ENCODE assay signal across 9 mouse cellular contexts in the genomic region with DNA sequence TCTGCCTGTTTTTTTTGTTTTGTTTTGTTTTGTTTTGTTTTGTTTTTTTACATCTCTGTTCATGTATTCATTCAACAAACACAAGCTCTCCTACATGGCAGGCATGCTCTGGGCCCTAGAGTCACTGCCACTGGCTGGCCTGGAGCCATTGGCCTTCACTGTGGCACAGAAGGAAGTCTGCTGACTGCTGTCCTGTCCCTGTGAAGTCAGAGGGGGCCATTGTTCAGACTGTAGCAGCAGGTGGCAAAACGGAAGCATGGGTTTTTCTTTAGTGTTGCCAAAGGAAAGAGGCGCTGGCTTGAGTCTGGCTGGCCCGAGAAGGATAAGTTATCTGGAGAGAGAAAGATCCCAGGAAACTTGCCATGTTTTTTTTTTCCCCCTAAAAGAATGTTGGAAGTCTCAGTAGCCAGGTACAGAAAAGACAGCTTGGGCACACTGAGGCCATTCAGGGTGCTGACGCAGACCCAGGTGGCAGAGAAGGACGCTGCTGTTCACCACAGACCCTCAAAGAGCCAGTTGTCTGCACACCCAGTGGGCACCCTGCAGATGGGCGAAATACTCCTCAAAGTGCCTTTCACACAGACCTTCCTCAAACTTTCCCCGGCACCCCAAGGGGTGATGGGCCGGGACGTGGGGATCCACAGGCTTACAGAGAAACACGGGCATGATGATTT. TPM values are rescaled to one million over a fixed set of nuclear protein-coding genes. Genes with fewer than 3 reads are reported as not detected.
DNase-seq lines count a peak whose midpoint lies in the region; ATAC-seq and TF ChIP-seq lines count a peak whose summit lies in the region.
"Had no signal": no experiment of that assay in that cellular context is flagged by ENCODE, and none has a peak within 500 bp of the region (broad histone marks: within the 10 kb centered on the region; RNA-seq: fewer than 3 reads in every experiment).

No protein-coding gene starts in this region.

- H3K4me3 ChIP-seq in forebrain, postnatal 0 days (ENCODE audit: low read depth, low read length): no peak overlapping the region
- H3K4me3 ChIP-seq in forebrain, embryonic 13.5 days: no peak overlapping the region
- no peak overlapping the region for H3K4me3 ChIP-seq in midbrain, embryonic 14.5 days (replicated peaks; ENCODE audit: low read depth, low read length)
- H3K4me3 ChIP-seq in midbrain, embryonic 13.5 days (replicated peaks): no peak overlapping the region
- no peak overlapping the region for H3K4me3 ChIP-seq in hindbrain, embryonic 14.5 days (replicated peaks; ENCODE audit: low read length)
- H3K4me3 ChIP-seq in limb, embryonic 15.5 days: no peak overlapping the region
- no peak overlapping the region for H3K4me3 ChIP-seq in liver, embryonic 11.5 days (ENCODE audit: low read depth, low read length)

- H3K9me3 ChIP-seq in forebrain, postnatal 0 days (ENCODE audit: low read length): no peaks in the 10 kb centered on the region
- H3K9me3 ChIP-seq in forebrain, embryonic 13.5 days (replicated peaks): no peaks in the 10 kb centered on the region
- no peaks in the 10 kb centered on the region for H3K9me3 ChIP-seq in midbrain, embryonic 14.5 days (ENCODE audit: control insufficient read depth, low read length)
- no peaks in the 10 kb centered on the region for H3K9me3 ChIP-seq in midbrain, embryonic 13.5 days
- no peaks in the 10 kb centered on the region for H3K9me3 ChIP-seq in hindbrain, embryonic 14.5 days (ENCODE audit: control insufficient read depth, low read length)
- H3K9me3 ChIP-seq in limb, embryonic 15.5 days: no peaks in the 10 kb centered on the region
- no peaks in the 10 kb centered on the region for H3K9me3 ChIP-seq in liver, embryonic 11.5 days (ENCODE audit: control insufficient read depth, low read length)

- H3K4me2 ChIP-seq in forebrain, postnatal 0 days (ENCODE audit: low read depth): no peak overlapping the region
- H3K4me2 ChIP-seq in forebrain, embryonic 13.5 days: no peak overlapping the region
- no peak overlapping the region for H3K4me2 ChIP-seq in midbrain, embryonic 14.5 days (ENCODE audit: low read length)
- H3K4me2 ChIP-seq in midbrain, embryonic 13.5 days (replicated peaks): no peak overlapping the region
- no peak overlapping the region for H3K4me2 ChIP-seq in hindbrain, embryonic 14.5 days (replicated peaks)
- H3K4me2 ChIP-seq in limb, embryonic 15.5 days: no peak overlapping the region
- H3K4me2 ChIP-seq in liver, embryonic 11.5 days: no peak overlapping the region

- H3K27ac ChIP-seq in forebrain, postnatal 0 days (ENCODE audit: low read depth, low read length): no peak overlapping the region
- no peak overlapping the region for H3K27ac ChIP-seq in forebrain, embryonic 13.5 days
- H3K27ac ChIP-seq in midbrain, embryonic 14.5 days (replicated peaks; ENCODE audit: low read depth, low read length): no peak overlapping the region
- H3K27ac ChIP-seq in midbrain, embryonic 13.5 days: no peak overlapping the region
- peak overlapping the region; percentile 74; the same call in 1 of the 2 replicates for H3K27ac ChIP-seq in hindbrain, embryonic 14.5 days
- peak overlapping the region; percentile 88 for H3K27ac ChIP-seq in limb, embryonic 15.5 days
- H3K27ac ChIP-seq in liver, embryonic 11.5 days (ENCODE audit: low read depth, low read length): no peak overlapping the region

- H3K27me3 ChIP-seq in forebrain, postnatal 0 days (ENCODE audit: insufficient read depth, low read length): no peaks in the 10 kb centered on the region
- peaks cover 27% of the 10 kb centered on the region for H3K27me3 ChIP-seq in forebrain, embryonic 13.5 days
- peaks cover 5% of the 10 kb centered on the region; the same call in 1 of the 2 replicates for H3K27me3 ChIP-seq in midbrain, embryonic 14.5 days (ENCODE audit: control insufficient read depth, insufficient read depth, low read length)
- peaks cover 18% of the 10 kb centered on the region for H3K27me3 ChIP-seq in midbrain, embryonic 13.5 days
- peaks cover 21% of the 10 kb centered on the region for H3K27me3 ChIP-seq in hindbrain, embryonic 14.5 days (ENCODE audit: control insufficient read depth, insufficient read depth, low read length)
- peaks cover 11% of the 10 kb centered on the region for H3K27me3 ChIP-seq in limb, embryonic 15.5 days
- peaks cover 26% of the 10 kb centered on the region for H3K27me3 ChIP-seq in liver, embryonic 11.5 days (replicated peaks; ENCODE audit: control insufficient read depth, insufficient read depth, low read length)

- DNase-seq in forebrain, postnatal 0 days: peak; percentile 40
- DNase-seq in midbrain, embryonic 14.5 days: peak; percentile 31
- DNase-seq in hindbrain, embryonic 14.5 days (ENCODE audit: low spot score): no peak
- DNase-seq in liver, embryonic 11.5 days (ENCODE audit: low spot score): no peak
- DNase-seq: lung, adult 18-20 months had no signal

- no peak for TF ChIP-seq CTCF in forebrain, postnatal 0 days (IDR thresholded peaks at IDR 0.05; ENCODE audit: low read depth)

- no peak overlapping the region for H3K9ac ChIP-seq in forebrain, postnatal 0 days
- H3K9ac ChIP-seq in forebrain, embryonic 13.5 days: no peak overlapping the region
- no peak overlapping the region for H3K9ac ChIP-seq in midbrain, embryonic 14.5 days (replicated peaks; ENCODE audit: low read length)
- no peak overlapping the region for H3K9ac ChIP-seq in midbrain, embryonic 13.5 days (replicated peaks)
- no peak overlapping the region for H3K9ac ChIP-seq in hindbrain, embryonic 14.5 days
- no peak overlapping the region for H3K9ac ChIP-seq in limb, embryonic 15.5 days
- H3K9ac ChIP-seq in liver, embryonic 11.5 days (ENCODE audit: low read depth, low read length): no peak overlapping the region

- ATAC-seq in forebrain, postnatal 0 days: peak; percentile 56
- no peak for ATAC-seq in forebrain, embryonic 13.5 days
- no peak for ATAC-seq in midbrain, embryonic 14.5 days (ENCODE audit: low FRiP score, low TSS enrichment)
- no peak for ATAC-seq in midbrain, embryonic 13.5 days
- ATAC-seq in hindbrain, embryonic 14.5 days (ENCODE audit: low FRiP score): no peak
- ATAC-seq in limb, embryonic 15.5 days (ENCODE audit: insufficient number of reproducible peaks, low FRiP score, low TSS enrichment, low read depth): no peak
- ATAC-seq in liver, embryonic 11.5 days (replicated peaks; ENCODE audit: low FRiP score): no peak
- ATAC-seq in monocyte, adult 5-6 weeks (replicated peaks; ENCODE audit: insufficient number of reproducible peaks, low FRiP score, low TSS enrichment, poor library complexity, severe bottlenecking): no peak

- WGBS in forebrain, postnatal 0 days: 50% methylated on average over 10 of the region's 10 CpGs
- WGBS in forebrain, embryonic 13.5 days: 66% methylated on average over 10 of the region's 10 CpGs
- WGBS in midbrain, embryonic 14.5 days: 63% methylated on average over 10 of the region's 10 CpGs
- 70% methylated on average over 10 of the region's 10 CpGs for WGBS in midbrain, embryonic 13.5 days
- WGBS in hindbrain, embryonic 14.5 days: 65% methylated on average over 10 of the region's 10 CpGs
- 65% methylated on average over 10 of the region's 10 CpGs for WGBS in limb, embryonic 15.5 days
- WGBS in liver, embryonic 11.5 days: 74% methylated on average over 10 of the region's 10 CpGs

- H3K4me1 ChIP-seq in forebrain, postnatal 0 days (ENCODE audit: insufficient read depth): no peaks in the 10 kb centered on the region
- H3K4me1 ChIP-seq in forebrain, embryonic 13.5 days: 0 out of 2 replicates have a peak, but pooled peaks cover 5% of the 10 kb centered on the region
- no peaks in the 10 kb centered on the region for H3K4me1 ChIP-seq in midbrain, embryonic 14.5 days (ENCODE audit: control insufficient read depth, insufficient read depth, low read length)
- H3K4me1 ChIP-seq in midbrain, embryonic 13.5 days (replicated peaks): no peaks in the 10 kb centered on the region
- H3K4me1 ChIP-seq in hindbrain, embryonic 14.5 days (replicated peaks; ENCODE audit: control insufficient read depth, insufficient read depth, low read length): no peaks in the 10 kb centered on the region
- H3K4me1 ChIP-seq in limb, embryonic 15.5 days: peaks cover 31% of the 10 kb centered on the region
- H3K4me1 ChIP-seq in liver, embryonic 11.5 days (replicated peaks; ENCODE audit: control insufficient read depth, insufficient read depth, low read length): no peaks in the 10 kb centered on the region

- no peaks in the 10 kb centered on the region for H3K36me3 ChIP-seq in forebrain, postnatal 0 days (ENCODE audit: insufficient read depth)
- H3K36me3 ChIP-seq in forebrain, embryonic 13.5 days (ENCODE audit: poor library complexity, severe bottlenecking): no peaks in the 10 kb centered on the region
- H3K36me3 ChIP-seq in midbrain, embryonic 14.5 days (ENCODE audit: control insufficient read depth, insufficient read depth, low read length): no peaks in the 10 kb centered on the region
- no peaks in the 10 kb centered on the region for H3K36me3 ChIP-seq in midbrain, embryonic 13.5 days
- no peaks in the 10 kb centered on the region for H3K36me3 ChIP-seq in hindbrain, embryonic 14.5 days (replicated peaks; ENCODE audit: control insufficient read depth, insufficient read depth)
- no peaks in the 10 kb centered on the region for H3K36me3 ChIP-seq in limb, embryonic 15.5 days
- H3K36me3 ChIP-seq in liver, embryonic 11.5 days (ENCODE audit: control insufficient read depth, insufficient read depth, low read length): no peaks in the 10 kb centered on the region

RNA-seq across cellular contexts. Expression of gene Zfpm1, which starts 57.8 kb away (rescaled TPM):
- 9.5 and 10.1 TPM in 2 replicates for total RNA-seq in forebrain, postnatal 0 days (2014; rRNA removed)
- polyA plus RNA-seq in forebrain, postnatal 0 days (2015; fragmentation: Nextera tagmentation; extraction: Ambion mirVana): 0.87 and 1.1 TPM in 2 replicates
- polyA plus RNA-seq in forebrain, embryonic 13.5 days (2015; fragmentation: Nextera tagmentation; extraction: Ambion mirVana): 0.48 and 0.49 TPM in 2 replicates
- polyA plus RNA-seq in midbrain, embryonic 14.5 days (2014; fragmentation: Nextera tagmentation; extraction: Ambion mirVana): 2.3 TPM in 2 replicates
- polyA plus RNA-seq in midbrain, embryonic 13.5 days (2015; fragmentation: Nextera tagmentation; extraction: Ambion mirVana): 1.5 and 2.1 TPM in 2 replicates
- polyA plus RNA-seq in hindbrain, embryonic 14.5 days (2014; fragmentation: Nextera tagmentation; extraction: Ambion mirVana): 1.8 and 2.0 TPM in 2 replicates
- polyA plus RNA-seq in limb, embryonic 15.5 days (2015; fragmentation: Nextera tagmentation; extraction: Ambion mirVana): 1.1 and 1.2 TPM in 2 replicates
- 22.7 and 26.5 TPM in 2 replicates for polyA plus RNA-seq in liver, embryonic 11.5 days (2014; fragmentation: Nextera tagmentation; extraction: Ambion mirVana)
- total RNA-seq in monocyte, adult 5-6 weeks (2017): 7.9 to 23.3 TPM (median 10.3 TPM) in 3 replicates

Comparison
In these comparisons a context has a peak if more than half of its experiments do, and no peak if none do; other contexts are left out.
1. DNase-seq: peak in forebrain, postnatal 0 days (single experiment) and midbrain, embryonic 14.5 days (single experiment); none in hindbrain, embryonic 14.5 days (single experiment) and liver, embryonic 11.5 days (single experiment).
2. H3K27ac ChIP-seq: peak in hindbrain, embryonic 14.5 days (single experiment) and limb, embryonic 15.5 days (single experiment); none in forebrain, postnatal 0 days (single experiment), forebrain, embryonic 13.5 days (single experiment), midbrain, embryonic 14.5 days (single experiment), midbrain, embryonic 13.5 days (single experiment) and liver, embryonic 11.5 days (single experiment).